Mouse (Mus musculus) kidney, adult 18-20 months (tissue): ENCODE measurements around the gene Olfr122.

Source experiments
- DNase-seq: peaks from one replicate; pipeline ENCODE4 v3.0.0; 2021

The Olfr122 gene

DNA sequence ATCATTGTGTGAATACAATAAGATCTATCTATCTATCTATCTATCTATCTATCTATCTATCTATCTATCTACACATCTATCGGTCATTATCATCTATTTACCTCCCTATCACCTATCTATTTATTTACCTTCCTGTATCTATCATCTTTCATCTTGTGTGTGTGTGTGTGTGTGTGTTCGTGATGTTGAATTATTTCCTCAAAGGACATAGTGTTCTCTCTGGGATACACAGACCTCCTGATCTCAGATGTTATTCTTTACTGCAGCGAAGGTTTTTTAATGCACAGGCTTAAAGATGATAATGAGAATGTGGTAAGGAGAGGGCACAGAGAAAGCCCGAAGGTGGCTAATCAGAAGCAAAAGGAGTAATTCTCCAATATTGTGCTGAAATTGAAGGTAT is at the start of gene Olfr122:
Olfr122 (plus strand) TSS at position 301 of the 400 bp plus-strand sequence.
- no peak for DNase-seq

DNA sequence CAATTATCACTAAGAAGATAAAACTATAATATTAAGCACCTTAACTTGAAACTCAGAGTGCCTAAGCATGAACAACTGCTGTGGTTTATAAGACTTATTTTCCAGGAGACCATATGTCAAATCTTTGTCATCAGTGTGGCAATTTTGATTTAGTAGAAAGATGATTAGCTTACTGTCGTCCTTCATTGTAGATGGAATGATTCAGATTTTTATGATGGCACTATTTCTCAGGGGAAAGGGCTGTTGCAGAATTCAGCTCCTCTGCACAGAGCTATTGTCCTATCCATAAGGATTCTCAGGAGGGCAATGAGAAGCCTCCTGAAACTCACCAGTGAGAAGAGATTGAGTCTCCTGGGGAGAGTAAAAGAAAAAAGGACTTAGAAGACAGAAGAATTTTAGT is 46.9 kb upstream of the Olfr122 start, which contains the start of gene Olfr120:
Olfr120 (plus strand) TSS at position 301 of the 400 bp plus-strand sequence.
- no peak for DNase-seq

DNA sequence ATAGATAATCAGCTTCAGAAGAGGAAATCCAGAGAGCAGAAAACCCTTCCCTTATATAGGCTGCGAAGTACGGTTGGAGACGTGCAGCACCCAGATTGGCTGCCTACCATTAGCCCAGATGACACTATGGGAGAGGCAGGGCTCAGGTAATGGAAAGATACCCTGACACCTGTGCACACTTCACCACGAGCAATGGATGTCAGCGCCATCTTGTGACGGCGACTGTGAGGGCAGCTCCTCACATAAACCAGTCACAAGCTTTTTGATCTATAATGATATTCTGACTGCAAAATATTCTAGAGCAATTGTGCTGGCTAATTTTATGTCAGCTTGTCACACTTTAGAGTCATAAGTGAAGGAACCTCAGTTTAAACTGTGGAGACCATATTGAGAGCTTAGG is 30.3 kb upstream of the Olfr122 start:
- no peak for DNase-seq

DNA sequence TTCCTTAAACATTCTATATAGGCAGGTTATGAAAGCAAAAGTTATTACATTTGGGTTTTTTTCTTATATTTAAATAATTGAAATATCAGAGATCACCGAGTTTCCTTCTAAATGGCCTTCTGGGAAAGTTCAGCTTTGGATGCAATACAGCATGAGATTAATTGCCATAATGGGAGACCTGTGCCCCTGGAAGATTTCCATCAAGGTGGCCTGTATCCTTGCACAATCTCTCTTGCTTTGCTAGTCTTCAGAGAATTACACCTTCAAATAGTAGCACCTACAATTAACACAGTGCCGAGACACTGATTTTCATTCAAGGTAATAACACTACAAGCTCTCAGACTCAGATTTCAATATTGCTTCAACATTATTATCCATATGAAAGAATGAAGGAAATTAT is 24.8 kb downstream of the Olfr122 start, which contains the start of gene Olfr123:
Olfr123 (plus strand) TSS at position 301 of the 400 bp plus-strand sequence.
- no peak for DNase-seq

DNA sequence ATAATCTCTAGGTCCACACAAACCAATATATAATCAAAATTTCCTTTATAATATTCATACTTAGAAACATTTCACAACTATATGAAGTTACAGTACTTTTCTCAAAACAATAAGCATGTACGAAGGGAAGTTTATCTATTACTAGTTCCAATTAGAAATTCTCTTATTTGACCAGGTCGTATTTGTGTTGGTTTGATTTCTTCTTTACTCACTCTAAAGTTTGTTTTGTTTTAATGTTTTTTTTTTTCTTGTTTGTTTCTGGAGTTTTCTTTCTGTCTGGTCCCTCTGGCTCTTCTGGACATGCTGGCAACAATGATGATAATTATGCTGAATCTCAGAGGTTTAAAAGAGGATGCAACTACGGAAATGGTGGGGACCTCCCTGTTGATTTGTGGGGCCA is 31.2 kb downstream of the Olfr122 start, which contains the start of gene Olfr124:
Olfr124 (plus strand) TSS at position 301 of the 400 bp plus-strand sequence.
- no peak for DNase-seq
